Mouse (Mus musculus) erythroblast, embryonic 14.5 days (primary cell): Measurements from ENCODE around the gene Rbfox1.

ENCODE experiments used
- GATA1 ChIP-seq: IDR thresholded peaks from 2 replicates; pipeline ENCODE4 v1.6.1; 2012; ENCODE audit warnings: low read length, inconsistent platforms, mixed read lengths
- TAL1 ChIP-seq: IDR thresholded peaks from 3 replicates; pipeline ENCODE4 v1.6.1; 2012; ENCODE audit warnings: low read length, inconsistent platforms, mixed read lengths

DNA sequence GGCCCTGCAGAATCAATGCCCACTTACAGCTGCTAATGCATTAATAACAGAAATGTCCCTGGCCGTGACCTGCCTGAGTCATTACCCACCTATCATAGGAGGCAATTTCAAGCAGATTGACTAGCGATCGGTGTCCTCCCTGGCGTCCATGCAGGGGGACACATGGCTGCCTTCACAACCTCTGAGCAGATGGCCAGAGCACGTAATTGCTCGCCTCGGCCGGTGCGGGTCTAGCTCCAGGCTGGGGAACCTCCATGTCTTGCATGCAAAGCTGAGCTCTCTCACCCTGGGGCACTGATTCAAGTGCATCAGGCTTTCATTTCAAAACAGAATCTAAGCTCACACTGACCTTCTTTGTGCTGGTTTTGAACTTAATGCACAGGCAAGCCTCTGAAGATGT lies 295.7 kb downstream of the Rbfox1 start:
- TF ChIP-seq GATA1 = no peak
- TF ChIP-seq TAL1 = no peak
